Mouse (Mus musculus): ENCODE data around the gene Hectd1. TPM values are rescaled to one million over a fixed set of nuclear protein-coding genes. Genes with fewer than 3 reads are reported as not detected.

The Hectd1 gene
- total RNA-seq, 2 experiments from 2014 or later, result 95.8 to 97.3 TPM

- no peak for DNase-seq
- intact Hi-C loops (cut with DNase I), result no loop called here
Measured at GRCm38 (mm10) chr12:51811388-51812140, 17.8 kb downstream of the Hectd1 start.

GRCm38 (mm10) chr12:51810564-51810963, 18.8 kb downstream of the Hectd1 start:
- DNase-seq, result peak in 1 of 2 experiments; percentile 29

GRCm38 (mm10) chr12:51784842-51785241, 44.5 kb downstream of the Hectd1 start:
- intact Hi-C loops (cut with DNase I), result no loop called here
- peak in 1 of 2 experiments; percentile 13 for DNase-seq

More at GRCm38 (mm10) chr12:51810564-51810963, 18.8 kb downstream of the Hectd1 start:
- intact Hi-C loops (cut with DNase I), result no loop called here

- no peak for DNase-seq
- intact Hi-C loops (cut with DNase I), result no loop called here
Measured at GRCm38 (mm10) chr12:51768702-51769101, 60.6 kb downstream of the Hectd1 start.

GRCm38 (mm10) chr12:51767454-51767853, 61.9 kb downstream of the Hectd1 start:
- DNase-seq, result no peak
- intact Hi-C loops (cut with DNase I), result no loop called here

GRCm38 (mm10) chr12:51759374-51759773, 70.0 kb downstream of the Hectd1 start:
- no peak for DNase-seq
- intact Hi-C loops (cut with DNase I), result loop anchor here (5.0 kb wide), 1 partner anchor 33 kb away; no protein-coding TSS in a partner anchor

- intact Hi-C loops (cut with DNase I), result loop anchor here (5.0 kb wide), 1 partner anchor 36 kb away; no protein-coding TSS in a partner anchor
- no peak for DNase-seq
Measured at GRCm38 (mm10) chr12:51756599-51756961, 72.8 kb downstream of the Hectd1 start.

GRCm38 (mm10) chr12:51755938-51756598, 73.3 kb downstream of the Hectd1 start:
- no peak for DNase-seq
- intact Hi-C loops (cut with DNase I), result loop anchor here (5.0 kb wide), 1 partner anchor 36 kb away; no protein-coding TSS in a partner anchor

- DNase-seq, result no peak
- intact Hi-C loops (cut with DNase I), result no loop called here
Measured at GRCm38 (mm10) chr12:51747348-51747747, 82.0 kb downstream of the Hectd1 start.

- intact Hi-C loops (cut with DNase I), result loop anchor here (5.0 kb wide), 1 partner anchor 343 kb away; no protein-coding TSS in a partner anchor
- no peak for DNase-seq
Measured at GRCm38 (mm10) chr12:51744957-51745356, 84.4 kb downstream of the Hectd1 start.

GRCm38 (mm10) chr12:51741690-51742089, 87.6 kb downstream of the Hectd1 start:
- peak; percentile 35 to 65 for DNase-seq
- intact Hi-C loops (cut with DNase I), result loop anchor here (2.0 to 5.0 kb wide), 2 partner anchors 75 to 339 kb away; no protein-coding TSS in a partner anchor

GRCm38 (mm10) chr12:51736807-51737206, 92.5 kb downstream of the Hectd1 start:
- intact Hi-C loops (cut with DNase I), result no loop called here
- DNase-seq, result no peak

- intact Hi-C loops (cut with DNase I), result no loop called here
- DNase-seq, result no peak
Measured at GRCm38 (mm10) chr12:51736381-51736780, 93.0 kb downstream of the Hectd1 start.

- intact Hi-C loops (cut with DNase I), result no loop called here
- peak in 1 of 2 experiments; percentile 26 for DNase-seq
Measured at GRCm38 (mm10) chr12:51735840-51736271, 93.5 kb downstream of the Hectd1 start.

GRCm38 (mm10) chr12:51734605-51735211, 94.6 kb downstream of the Hectd1 start:
- intact Hi-C loops (cut with DNase I), result no loop called here

GRCm38 (mm10) chr12:51729827-51730226, 99.5 kb downstream of the Hectd1 start:
- intact Hi-C loops (cut with DNase I), result loop anchor here (2.0 kb wide), 1 partner anchor 19 kb away; no protein-coding TSS in a partner anchor
- DNase-seq, result no peak

More at GRCm38 (mm10) chr12:51734605-51735211, 94.6 kb downstream of the Hectd1 start:
- peak in 1 of 2 experiments; percentile 27 for DNase-seq

- intact Hi-C loops (cut with DNase I), result loop anchor here (2.0 kb wide), 1 partner anchor 18 kb away; no protein-coding TSS in a partner anchor
- DNase-seq, result peak; percentile 78 to 85
Measured at GRCm38 (mm10) chr12:51729058-51729457, 100.3 kb downstream of the Hectd1 start.

GRCm38 (mm10) chr12:51721836-51722235, 107.5 kb downstream of the Hectd1 start:
- intact Hi-C loops (cut with DNase I), result no loop called here

GRCm38 (mm10) chr12:51718617-51719016, 110.7 kb downstream of the Hectd1 start:
- DNase-seq, result no peak
- intact Hi-C loops (cut with DNase I), result no loop called here

More at GRCm38 (mm10) chr12:51721836-51722235, 107.5 kb downstream of the Hectd1 start:
- no peak for DNase-seq

GRCm38 (mm10) chr12:51712685-51713084, 116.7 kb downstream of the Hectd1 start:
- intact Hi-C loops (cut with DNase I), result no loop called here
- DNase-seq, result no peak

GRCm38 (mm10) chr12:51710154-51710553, 119.2 kb downstream of the Hectd1 start:
- DNase-seq, result no peak
- intact Hi-C loops (cut with DNase I), result loop anchor here (2.0 kb wide), 1 partner anchor 19 kb away; no protein-coding TSS in a partner anchor
